Mouse (Mus musculus): ENCODE data around the gene Olfr294. TPM values are rescaled to one million over a fixed set of nuclear protein-coding genes. Genes with fewer than 3 reads are reported as not detected.

Olfr294 gene
- total RNA-seq (2014; rRNA removed) (not detected in 2 replicates), polyA plus RNA-seq (2015; fragmentation: Nextera tagmentation; extraction: Ambion mirVana) (not detected in 2 replicates)

DNA sequence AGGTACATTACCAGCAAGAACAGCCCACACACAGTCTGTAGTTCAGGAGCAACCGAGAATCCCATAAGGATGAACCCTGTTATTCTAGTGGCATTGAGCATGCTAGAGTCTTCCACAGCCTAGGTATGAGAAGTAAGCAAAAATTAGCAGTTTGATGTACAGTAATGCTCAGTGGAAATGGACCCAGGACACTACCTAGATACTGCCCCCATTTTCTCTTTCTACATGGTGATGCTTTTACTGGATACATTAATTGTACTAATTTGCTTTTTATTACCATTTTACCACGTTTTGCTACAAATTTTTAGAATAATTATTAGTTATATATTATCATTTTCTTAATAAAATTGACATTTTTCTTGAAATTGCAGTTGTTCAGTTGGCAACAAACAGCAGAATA is at the start of gene Olfr294:
Gene Olfr294, minus strand, starts transcription at position 101 of the 400 bp plus-strand sequence.
- no peaks in the 10 kb centered on the region for H3K27me3 ChIP-seq (ENCODE audit: insufficient read depth, low read length)
- ATAC-seq (ENCODE audit: low FRiP score) (no peak), DNase-seq (ENCODE audit: low spot score) (no peak)
- no peak within 1 kb of the TSS for H3K9ac ChIP-seq (replicated peaks; ENCODE audit: low read length, poor library complexity, severe bottlenecking)
- no peaks in the 10 kb centered on the region for H3K9me3 ChIP-seq (ENCODE audit: low read length)
- H3K36me3 ChIP-seq (ENCODE audit: insufficient read depth, low read length): no peaks in the 10 kb centered on the region
- no peak for TF ChIP-seq CTCF (IDR thresholded peaks at IDR 0.05)
- no peak within 1 kb of the TSS for H3K4me3 ChIP-seq (ENCODE audit: low read depth, low read length)
- no peak within 1 kb of the TSS for H3K27ac ChIP-seq (ENCODE audit: low read depth, low read length)
- H3K4me1 ChIP-seq (ENCODE audit: insufficient read depth, low read length): no peaks in the 10 kb centered on the region
- H3K4me2 ChIP-seq (ENCODE audit: low read depth, low read length, poor library complexity, severe bottlenecking): no peak within 1 kb of the TSS
- WGBS: 58% methylated on average over 2 of the region's 2 CpGs

DNA sequence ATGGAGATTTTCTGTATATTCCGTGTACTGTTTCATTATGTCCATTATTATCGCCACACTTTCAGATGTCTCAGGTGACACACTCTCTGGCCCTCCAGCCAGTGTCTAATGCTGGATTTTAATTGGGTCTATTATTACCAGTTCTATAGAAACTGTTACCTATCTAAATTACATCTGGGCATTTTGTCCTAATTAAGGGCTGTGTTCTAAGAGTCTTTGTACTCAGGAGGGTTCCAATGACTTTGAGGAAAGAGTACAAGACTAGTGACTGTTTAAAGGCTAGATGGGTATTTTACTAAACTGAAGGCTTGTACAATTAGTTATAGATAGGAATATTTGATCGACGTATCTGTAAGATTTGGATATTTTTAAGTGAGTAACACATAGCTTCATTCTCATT is 32.3 kb upstream of the Olfr294 start, which contains the start of gene Olfr293:
Gene Olfr293, plus strand, starts transcription at position 301 of the 400 bp plus-strand sequence.
- H3K4me1 ChIP-seq (ENCODE audit: insufficient read depth, low read length): no peaks in the 10 kb centered on the region
- H3K4me3 ChIP-seq (ENCODE audit: low read depth, low read length): no peak within 1 kb of the TSS
- no peak within 1 kb of the TSS for H3K27ac ChIP-seq (ENCODE audit: low read depth, low read length)
- 91% methylated on average over 4 of the region's 4 CpGs for whole genome bisulfite sequencing
- no peak for TF ChIP-seq CTCF (IDR thresholded peaks at IDR 0.05)
- no peak within 1 kb of the TSS for H3K4me2 ChIP-seq (ENCODE audit: low read depth, low read length, poor library complexity, severe bottlenecking)
- DNase-seq (ENCODE audit: low spot score): no peak
- no peak within 1 kb of the TSS for H3K9ac ChIP-seq (replicated peaks; ENCODE audit: low read length, poor library complexity, severe bottlenecking)
- no peaks in the 10 kb centered on the region for H3K36me3 ChIP-seq (ENCODE audit: insufficient read depth, low read length)
- H3K9me3 ChIP-seq (ENCODE audit: low read length): no peaks in the 10 kb centered on the region
- no peaks in the 10 kb centered on the region for H3K27me3 ChIP-seq (ENCODE audit: insufficient read depth, low read length)
- ATAC-seq (ENCODE audit: low FRiP score): no peak

DNA sequence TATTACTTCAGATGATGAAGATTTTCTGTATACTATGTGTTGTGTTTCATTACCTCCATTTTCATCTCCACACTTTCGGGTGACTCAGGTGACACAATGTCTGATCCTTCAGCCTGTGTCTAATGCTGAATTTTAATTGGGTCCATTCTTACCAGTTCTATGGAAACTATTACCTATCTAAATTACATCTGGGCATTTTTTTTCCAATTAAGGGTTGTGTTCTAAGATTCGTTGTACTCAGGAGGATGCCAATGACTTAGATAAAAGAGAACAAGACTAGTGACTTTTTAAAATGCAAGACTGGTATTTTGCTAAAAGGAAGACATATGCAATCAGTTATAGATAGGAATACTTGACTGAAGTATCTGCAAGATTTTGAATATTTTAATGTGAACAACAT is 32.9 kb downstream of the Olfr294 start, which contains the start of gene Olfr295:
Gene Olfr295, plus strand, starts transcription at position 301 of the 400 bp plus-strand sequence.
- WGBS: 88% methylated on average over 2 of the region's 2 CpGs
- Histone ChIP-seq H3K27ac (ENCODE audit: low read depth, low read length) (no peak within 1 kb of the TSS), H3K9me3 (ENCODE audit: low read length) (no peaks in the 10 kb centered on the region), H3K9ac (replicated peaks; ENCODE audit: low read length, poor library complexity, severe bottlenecking) (no peak within 1 kb of the TSS), H3K4me3 (ENCODE audit: low read depth, low read length) (no peak within 1 kb of the TSS), H3K27me3 (ENCODE audit: insufficient read depth, low read length) (no peaks in the 10 kb centered on the region), H3K4me2 (ENCODE audit: low read depth, low read length, poor library complexity, severe bottlenecking) (no peak within 1 kb of the TSS), H3K36me3 (ENCODE audit: insufficient read depth, low read length) (no peaks in the 10 kb centered on the region), H3K4me1 (ENCODE audit: insufficient read depth, low read length) (no peaks in the 10 kb centered on the region)
- no peak for ATAC-seq (ENCODE audit: low FRiP score)
- no peak for TF ChIP-seq CTCF (IDR thresholded peaks at IDR 0.05)
- DNase-seq (ENCODE audit: low spot score): no peak

Other genes with a start within 250 kb of the Olfr294 start
- gene Olfr305, start 249.7 kb downstream of the Olfr294 start, total RNA-seq (2014; rRNA removed): not detected in 2 replicates
- not detected in 2 replicates for gene Olfr305, start 249.7 kb downstream of the Olfr294 start, polyA plus RNA-seq (2015; fragmentation: Nextera tagmentation; extraction: Ambion mirVana)
- gene Olfr304, start 230.0 kb downstream of the Olfr294 start, total RNA-seq (2014; rRNA removed): not detected in 2 replicates
- gene Olfr304, start 230.0 kb downstream of the Olfr294 start, polyA plus RNA-seq (2015; fragmentation: Nextera tagmentation; extraction: Ambion mirVana): not detected in 2 replicates
- gene Olfr303, start 218.9 kb downstream of the Olfr294 start, total RNA-seq (2014; rRNA removed): not detected in 2 replicates
- not detected in 2 replicates for gene Olfr303, start 218.9 kb downstream of the Olfr294 start, polyA plus RNA-seq (2015; fragmentation: Nextera tagmentation; extraction: Ambion mirVana)
- not detected in 2 replicates for gene Olfr301, start 212.8 kb downstream of the Olfr294 start, total RNA-seq (2014; rRNA removed)
- not detected in 2 replicates for gene Olfr301, start 212.8 kb downstream of the Olfr294 start, polyA plus RNA-seq (2015; fragmentation: Nextera tagmentation; extraction: Ambion mirVana)
- gene Olfr299, start 156.7 kb downstream of the Olfr294 start, total RNA-seq (2014; rRNA removed): not detected in 2 replicates
- gene Olfr299, start 156.7 kb downstream of the Olfr294 start, polyA plus RNA-seq (2015; fragmentation: Nextera tagmentation; extraction: Ambion mirVana): not detected in 2 replicates
- not detected in 2 replicates for gene Olfr298, start 124.2 kb downstream of the Olfr294 start, total RNA-seq (2014; rRNA removed)
- gene Olfr298, start 124.2 kb downstream of the Olfr294 start, polyA plus RNA-seq (2015; fragmentation: Nextera tagmentation; extraction: Ambion mirVana): not detected in 2 replicates
- gene Olfr297, start 96.7 kb downstream of the Olfr294 start, total RNA-seq (2014; rRNA removed): not detected in 2 replicates
- not detected in 2 replicates for gene Olfr297, start 96.7 kb downstream of the Olfr294 start, polyA plus RNA-seq (2015; fragmentation: Nextera tagmentation; extraction: Ambion mirVana)
- gene Olfr295, start 32.8 kb downstream of the Olfr294 start, total RNA-seq (2014; rRNA removed): not detected in 2 replicates
- not detected in 2 replicates for gene Olfr295, start 32.8 kb downstream of the Olfr294 start, polyA plus RNA-seq (2015; fragmentation: Nextera tagmentation; extraction: Ambion mirVana)
- not detected in 2 replicates for gene Olfr293, start 32.4 kb upstream of the Olfr294 start, total RNA-seq (2014; rRNA removed)
- not detected in 2 replicates for gene Olfr293, start 32.4 kb upstream of the Olfr294 start, polyA plus RNA-seq (2015; fragmentation: Nextera tagmentation; extraction: Ambion mirVana)
- gene Olfr292, start 71.7 kb upstream of the Olfr294 start, total RNA-seq (2014; rRNA removed): not detected in 2 replicates
- gene Olfr292, start 71.7 kb upstream of the Olfr294 start, polyA plus RNA-seq (2015; fragmentation: Nextera tagmentation; extraction: Ambion mirVana): not detected in 2 replicates
- 2.0 and 2.8 TPM in 2 replicates for gene Folh1, start 159.3 kb upstream of the Olfr294 start, total RNA-seq (2014; rRNA removed)
- gene Folh1, start 159.3 kb upstream of the Olfr294 start, polyA plus RNA-seq (2015; fragmentation: Nextera tagmentation; extraction: Ambion mirVana): 1.3 and 1.9 TPM in 2 replicates
- gene Vmn2r77, start 178.4 kb upstream of the Olfr294 start, total RNA-seq (2014; rRNA removed): not detected in 2 replicates
- not detected in 2 replicates for gene Vmn2r77, start 178.4 kb upstream of the Olfr294 start, polyA plus RNA-seq (2015; fragmentation: Nextera tagmentation; extraction: Ambion mirVana)